Mouse (Mus musculus) cerebral cortex, adult 2 months (tissue): ENCODE measurements around the gene Slc17a8.

ENCODE experiments used
- WGBS: fragments of 180-500 bp; shearing (Covaris S2); methylation state at CpG from one replicate; pipeline ENCODE4 v1.1.7; 2018; 5-methylcytosine and 5-hydroxymethylcytosine counted together

Gene Slc17a8

DNA sequence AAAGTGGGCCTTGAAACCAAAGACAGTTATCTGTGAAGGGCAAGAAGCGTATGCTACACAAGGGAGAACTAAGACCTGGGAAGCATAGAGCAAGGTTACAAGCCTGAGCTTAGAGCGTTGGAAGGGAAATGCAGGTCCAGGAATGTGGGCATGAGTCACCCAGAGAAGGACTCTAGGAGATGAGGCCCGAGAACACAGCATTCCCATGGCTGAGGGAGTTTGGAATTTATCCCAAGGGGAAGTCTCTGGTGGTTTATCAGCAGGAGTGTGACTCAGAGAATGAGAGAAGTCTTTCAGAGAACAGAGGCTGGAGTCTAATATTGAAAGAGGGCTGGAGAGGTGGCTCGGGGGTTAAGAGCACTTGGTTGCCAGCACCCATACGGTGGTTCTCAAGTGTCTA lies 94.0 kb downstream of the Slc17a8 start:
- WGBS, result 80% methylated on average over 5 of the region's 5 CpGs

DNA sequence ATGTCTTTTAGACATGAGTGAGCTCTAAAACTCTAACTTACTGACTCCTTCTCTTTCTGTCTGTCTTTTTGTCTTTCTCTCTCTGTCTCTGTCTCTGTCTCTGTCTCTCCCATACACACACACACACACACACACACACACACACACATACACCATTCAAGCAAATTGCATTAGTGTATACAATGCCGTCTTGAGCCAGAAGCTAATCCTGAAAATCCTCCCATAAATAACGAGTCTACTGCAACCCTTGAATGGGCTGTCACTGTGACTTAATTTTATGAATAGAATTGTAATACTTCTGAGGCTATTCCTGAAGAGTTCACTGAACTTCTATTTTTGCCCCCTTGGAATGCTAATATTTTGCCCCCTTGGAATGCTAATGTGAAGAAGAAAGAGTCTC lies 95.2 kb downstream of the Slc17a8 start:
- WGBS, result 66% methylated on average over 2 of the region's 2 CpGs
